In the genomic region with DNA sequence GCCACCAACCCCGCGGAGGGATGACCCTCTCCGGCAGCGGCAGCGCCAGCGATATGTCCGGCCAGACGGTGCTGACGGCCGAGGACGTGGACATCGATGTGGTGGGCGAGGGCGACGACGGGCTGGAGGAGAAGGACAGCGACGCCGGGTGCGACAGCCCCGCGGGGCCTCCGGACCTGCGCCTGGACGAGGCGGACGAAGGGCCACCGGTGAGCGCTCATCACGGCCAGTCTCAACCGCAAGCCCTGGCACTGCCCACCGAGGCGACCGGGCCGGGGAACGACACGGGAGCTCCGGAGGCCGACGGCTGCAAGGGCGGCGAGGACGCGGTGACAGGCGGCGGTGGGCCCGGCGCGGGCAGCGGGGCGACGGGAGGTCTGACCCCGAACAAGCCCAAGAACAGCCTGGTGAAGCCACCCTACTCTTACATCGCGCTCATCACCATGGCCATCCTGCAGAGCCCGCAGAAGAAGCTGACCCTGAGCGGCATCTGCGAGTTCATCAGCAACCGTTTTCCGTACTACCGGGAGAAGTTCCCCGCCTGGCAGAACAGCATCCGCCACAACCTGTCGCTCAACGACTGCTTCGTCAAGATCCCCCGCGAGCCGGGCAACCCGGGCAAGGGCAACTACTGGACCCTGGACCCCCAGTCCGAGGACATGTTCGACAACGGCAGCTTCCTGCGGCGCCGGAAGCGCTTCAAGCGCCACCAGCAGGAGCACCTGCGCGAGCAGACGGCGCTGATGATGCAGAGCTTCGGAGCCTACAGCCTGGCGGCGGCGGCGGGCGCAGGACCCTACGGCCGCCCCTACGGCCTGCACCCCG, we compare ENCODE assay signal across 10 mouse cellular contexts. TPM values are rescaled to one million over a fixed set of nuclear protein-coding genes. Genes with fewer than 3 reads are reported as not detected.
DNase-seq lines count a peak whose midpoint lies in the region; ATAC-seq lines count a peak whose summit lies in the region.
"Had no signal": no experiment of that assay in that cellular context is flagged by ENCODE, and none has a peak within 500 bp of the region (broad histone marks: within the 10 kb centered on the region; RNA-seq: fewer than 3 reads in every experiment).

No protein-coding gene starts in this region.

- DNase-seq in cerebellum, postnatal 10 days: peak; percentile 42 to 52
- no peak for DNase-seq in cerebellum, adult 9-10 months
- peak; percentile 39 to 51 for DNase-seq in B cell, adult 2 months
- DNase-seq in embryonic facial prominence, embryonic 10.5 days (ENCODE audit: low spot score): peak; percentile 66
- peak; percentile 69 for DNase-seq in hindbrain, embryonic 11.5 days (ENCODE audit: low spot score)
- DNase-seq in testis, postnatal 14 days (ENCODE audit: low spot score): peak; percentile 71

- peaks cover 100% of the 10 kb centered on the region for H3K27me3 ChIP-seq in embryonic facial prominence, embryonic 10.5 days (replicated peaks; ENCODE audit: low read depth, poor library complexity, severe bottlenecking)
- peaks cover 78% of the 10 kb centered on the region for H3K27me3 ChIP-seq in hindbrain, embryonic 11.5 days (ENCODE audit: control insufficient read depth, insufficient read depth, low read length)
- H3K27me3 ChIP-seq: CH12.LX had no signal

- H3K27ac ChIP-seq in embryonic facial prominence, embryonic 10.5 days (replicated peaks): peak overlapping the region; percentile 30; the same call in 1 of the 2 replicates
- H3K27ac ChIP-seq in hindbrain, embryonic 11.5 days (ENCODE audit: low read depth, low read length): peak overlapping the region; percentile 49

- H3K4me1 ChIP-seq in embryonic facial prominence, embryonic 10.5 days: peaks cover 30% of the 10 kb centered on the region
- peaks cover 11% of the 10 kb centered on the region for H3K4me1 ChIP-seq in hindbrain, embryonic 11.5 days (replicated peaks; ENCODE audit: control insufficient read depth, insufficient read depth, low read length)

- H3K36me3 ChIP-seq in embryonic facial prominence, embryonic 10.5 days (replicated peaks): no peaks in the 10 kb centered on the region
- H3K36me3 ChIP-seq in hindbrain, embryonic 11.5 days (ENCODE audit: control insufficient read depth, insufficient read depth, low read length): no peaks in the 10 kb centered on the region

- ATAC-seq in hindbrain, embryonic 11.5 days (ENCODE audit: low FRiP score): peak; percentile 31; the same call in 1 of the 2 replicates
- ATAC-seq in megakaryocyte progenitor cell, adult 5-6 weeks (replicated peaks; ENCODE audit: poor library complexity): 0 out of 2 replicates have a peak, but pooled peaks have one; percentile 26
- no peak for ATAC-seq in frontal cortex, adult (ENCODE audit: low TSS enrichment)

- H3K9me3 ChIP-seq in embryonic facial prominence, embryonic 10.5 days: no peaks in the 10 kb centered on the region
- no peaks in the 10 kb centered on the region for H3K9me3 ChIP-seq in hindbrain, embryonic 11.5 days (ENCODE audit: control insufficient read depth, low read length)

- under 1% methylated on average over 92 of the region's 92 CpGs for WGBS in embryonic facial prominence, embryonic 10.5 days
- 2% methylated on average over 72 of the region's 92 CpGs for WGBS in hindbrain, embryonic 11.5 days

- H3K9ac ChIP-seq in hindbrain, embryonic 11.5 days (ENCODE audit: low read depth, low read length): peak overlapping the region; percentile 49; the same call in 1 of the 2 replicates

- H3K4me2 ChIP-seq in hindbrain, embryonic 11.5 days (replicated peaks; ENCODE audit: low read depth, low read length): peak overlapping the region; percentile 34

- peak overlapping the region; percentile 47 for H3K4me3 ChIP-seq in embryonic facial prominence, embryonic 10.5 days
- H3K4me3 ChIP-seq in hindbrain, embryonic 11.5 days (ENCODE audit: low read depth, low read length): peak overlapping the region; percentile 33
- H3K4me3 ChIP-seq: erythroblast, embryonic 14.5 days had no signal

RNA-seq across cellular contexts. Expression of a gene that starts 0.7 kb away (rescaled TPM):
- polyA plus RNA-seq in embryonic facial prominence, embryonic 10.5 days (2016; fragmentation: Nextera tagmentation; extraction: Ambion mirVana): 0.42 and 0.69 TPM in 2 replicates
- 2.2 and 2.5 TPM in 2 replicates for polyA plus RNA-seq in hindbrain, embryonic 11.5 days (2014; fragmentation: Nextera tagmentation; extraction: Ambion mirVana)
- not detected in 2 replicates for total RNA-seq in megakaryocyte progenitor cell, adult 5-6 weeks (2015)
- not detected in 2 replicates for total RNA-seq in megakaryocyte progenitor cell, adult 5-6 weeks (2017)
- total RNA-seq: CH12.LX had no signal
- polyA plus RNA-seq: erythroblast, embryonic 14.5 days had no signal

RNA-seq across cellular contexts. Expression of a gene that starts 58.6 kb away (rescaled TPM):
- 17.5 and 20.3 TPM in 2 replicates for polyA plus RNA-seq in embryonic facial prominence, embryonic 10.5 days (2016; fragmentation: Nextera tagmentation; extraction: Ambion mirVana)
- polyA plus RNA-seq in hindbrain, embryonic 11.5 days (2014; fragmentation: Nextera tagmentation; extraction: Ambion mirVana): 13.9 and 18.4 TPM in 2 replicates
- 19.3 and 27.1 TPM in 2 replicates for total RNA-seq in megakaryocyte progenitor cell, adult 5-6 weeks (2015)
- total RNA-seq in megakaryocyte progenitor cell, adult 5-6 weeks (2017): 18.2 and 20.6 TPM in 2 replicates
- polyA plus RNA-seq: erythroblast, embryonic 14.5 days had no signal
